Mouse (Mus musculus) cerebellum, adult 2 months (tissue): ENCODE data around the gene Dido1. TPM values are rescaled to one million over a fixed set of nuclear protein-coding genes. Genes with fewer than 3 reads are reported as not detected.

Source experiments
- DNase-seq, 2 experiments: peaks; one replicate each; pipeline ENCODE4 v3.0.0; 2021
- H3K27ac ChIP-seq: fragments of 200-500 bp; 2 replicates; pipeline ENCODE4 v1.5.1; 2012; ENCODE audit warnings: low read length, control low read depth, inconsistent platforms; ENCODE audit not compliant: insufficient read depth
- H3K27me3 ChIP-seq: fragments of 200-500 bp; 2 replicates; pipeline ENCODE4 v1.6.1; 2012; ENCODE audit warnings: inconsistent platforms, mild to moderate bottlenecking, low read length, moderate library complexity; ENCODE audit not compliant: control insufficient read depth, insufficient read depth
- H3K4me1 ChIP-seq: fragments of 200-500 bp; 2 replicates; pipeline ENCODE4 v1.6.1; 2011; ENCODE audit warnings: low read length; ENCODE audit not compliant: control insufficient read depth, insufficient read depth
- H3K4me3 ChIP-seq: fragments of 200-500 bp; replicated peaks from 2 replicates; pipeline ENCODE3; 2011; ENCODE audit warnings: mild to moderate bottlenecking, low read depth, low read length, control low read depth; ENCODE audit not compliant: insufficient read depth
- CTCF ChIP-seq: fragments of 200-500 bp; IDR thresholded peaks from 2 replicates; pipeline ENCODE4 v1.5.1; 2011; ENCODE audit warnings: low read depth, mild to moderate bottlenecking, control low read depth, low read length, moderate library complexity, borderline replicate concordance; ENCODE audit not compliant: insufficient read depth
- POLR2A ChIP-seq: fragments of 200-500 bp; IDR thresholded peaks from 2 replicates; pipeline ENCODE4 v1.6.1; 2011; ENCODE audit warnings: low read length, control low read depth, borderline replicate concordance; ENCODE audit not compliant: insufficient read depth
- WGBS: fragments of 180-500 bp; shearing (Covaris S2); methylation state at CpG from one replicate; pipeline ENCODE4 v1.1.7; 2018; 5-methylcytosine and 5-hydroxymethylcytosine counted together
- polyA plus RNA-seq: library from polyadenylated mRNA; depleted of rRNA; stranded (reverse); fragments of >200 nt; gene quantifications from 2 replicates; pipeline ENCODE4 v1.2.3, GENCODE M21; 2012

Dido1 gene
- polyA plus RNA-seq, 1 experiment: 36.2 TPM

DNA sequence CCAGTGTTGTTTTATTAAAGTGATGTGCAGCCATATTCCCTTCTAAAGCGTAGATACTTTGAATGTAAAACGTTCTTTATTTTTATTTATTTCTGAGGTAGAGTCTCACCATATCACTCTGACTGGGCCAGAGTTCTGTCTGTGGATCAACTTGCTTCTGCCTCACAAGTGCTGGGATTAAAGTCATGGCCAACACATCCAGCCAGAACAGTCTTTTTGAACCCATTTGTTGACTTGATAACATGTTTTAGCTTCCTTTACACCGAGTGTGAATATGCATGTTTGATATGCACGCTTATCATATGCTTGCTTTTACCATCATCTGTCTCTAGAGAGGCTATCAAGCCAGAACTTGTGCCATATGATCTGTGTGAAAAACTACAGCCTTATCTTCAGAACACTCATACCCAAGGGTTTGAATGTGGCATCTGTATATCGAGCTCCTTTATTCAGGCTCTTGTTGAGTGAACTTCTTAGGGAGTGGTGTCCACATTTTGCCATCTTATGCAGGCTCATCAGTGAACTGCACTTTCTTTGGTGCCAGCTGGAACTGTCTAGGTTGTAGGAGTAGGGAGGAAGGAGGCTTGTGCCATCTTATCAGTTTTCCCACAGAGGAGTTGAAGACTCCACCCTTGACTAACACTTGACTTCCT lies 2.4 kb upstream of the Dido1 start:
- no peak for DNase-seq
- Histone ChIP-seq H3K4me3 (no peak overlapping the region), H3K27me3 (no peaks in the 10 kb centered on the region), H3K4me1 (peaks cover 11% of the 10 kb centered on the region; the same call in 1 of the 2 replicates), H3K27ac (no peak overlapping the region)
- WGBS: 95% methylated on average over 5 of the region's 5 CpGs
- TF ChIP-seq CTCF (no peak), POLR2A (no peak)

DNA sequence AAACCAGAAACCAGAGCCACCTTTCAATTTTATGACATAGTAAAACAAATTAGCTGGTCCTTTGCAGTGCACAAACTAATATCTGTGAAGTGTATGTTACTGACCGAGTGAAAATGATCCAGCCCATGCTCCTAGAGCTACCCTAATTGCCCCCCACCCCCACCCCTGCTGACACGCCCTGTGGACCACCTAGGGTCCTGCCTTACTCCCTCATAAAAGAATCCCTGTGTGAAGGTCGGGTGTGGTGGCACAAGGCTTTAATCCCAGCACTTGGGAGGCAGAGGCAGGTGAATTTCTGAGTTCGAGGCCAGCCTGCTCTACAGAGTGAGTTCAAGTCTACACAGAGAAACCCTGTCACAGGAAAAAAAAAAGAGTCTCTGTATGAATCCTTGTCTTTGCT lies 1.7 kb upstream of the Dido1 start:
- Histone ChIP-seq H3K4me1 (peaks cover 11% of the 10 kb centered on the region; the same call in 1 of the 2 replicates), H3K27me3 (no peaks in the 10 kb centered on the region), H3K4me3 (no peak overlapping the region), H3K27ac (no peak overlapping the region)
- TF ChIP-seq POLR2A (no peak), CTCF (no peak)
- 45% methylated on average over 4 of the region's 4 CpGs for WGBS
- no peak for DNase-seq

GRCm38 (mm10) chr2:180710276-180711155 lies 717 bp upstream of the Dido1 start:
- 2% methylated on average over 64 of the region's 64 CpGs for WGBS
- no peak for TF ChIP-seq POLR2A
- peaks cover 11% of the 10 kb centered on the region; the same call in 1 of the 2 replicates for H3K4me1 ChIP-seq
- DNase-seq: no peak
- no peaks in the 10 kb centered on the region for H3K27me3 ChIP-seq
- peak overlapping the region; percentile 63 for H3K27ac ChIP-seq
- H3K4me3 ChIP-seq: peak overlapping the region; percentile 84

DNA sequence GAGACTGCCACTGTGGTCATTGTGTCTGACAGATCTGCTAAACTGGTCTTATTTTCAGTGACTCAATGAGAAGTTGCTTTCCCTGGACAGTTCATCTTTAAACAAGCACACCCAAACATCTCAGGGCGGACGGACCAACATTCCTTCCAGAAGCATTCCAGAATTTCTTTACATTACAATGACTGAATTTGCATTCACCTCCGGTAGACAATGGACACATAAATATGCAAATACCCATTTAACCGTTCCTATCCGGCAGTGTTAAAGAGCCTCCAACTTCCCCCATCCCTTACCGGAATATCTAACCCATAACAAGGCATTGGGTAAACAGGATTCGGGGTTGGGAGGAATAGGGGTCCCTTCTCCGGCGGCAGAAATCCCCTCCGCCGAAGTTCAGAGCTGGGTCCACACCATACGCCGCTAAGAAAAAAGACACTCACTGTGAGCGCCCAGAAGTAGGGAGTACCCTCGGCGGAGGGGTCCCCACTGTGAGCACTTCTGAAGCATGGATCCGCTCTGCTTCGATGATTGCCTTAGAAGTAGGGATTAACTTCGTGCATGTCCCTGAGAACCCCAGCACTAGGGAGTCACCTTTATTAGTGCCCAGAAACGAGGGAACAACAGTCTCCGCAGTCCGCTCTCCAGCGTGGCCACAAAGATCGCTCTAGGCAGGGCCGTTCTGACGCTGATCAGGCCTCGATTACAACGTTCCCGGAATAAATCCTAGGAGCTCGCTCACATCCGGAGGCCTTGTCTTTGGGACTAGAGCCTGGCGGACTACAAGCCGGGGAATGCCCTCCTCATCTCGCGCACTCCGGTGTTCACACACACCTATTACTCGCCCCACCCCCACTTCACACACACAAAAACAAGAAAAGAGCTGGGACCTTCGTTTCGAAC lies 526 bp downstream of the Dido1 start:
- TF ChIP-seq POLR2A (no peak), CTCF (no peak)
- Histone ChIP-seq H3K4me3 (peak overlapping the region; percentile 84), H3K4me1 (peaks cover 11% of the 10 kb centered on the region; the same call in 1 of the 2 replicates), H3K27ac (peak overlapping the region; percentile 67), H3K27me3 (no peaks in the 10 kb centered on the region)
- 1% methylated on average over 39 of the region's 39 CpGs for WGBS
- DNase-seq: no peak

DNA sequence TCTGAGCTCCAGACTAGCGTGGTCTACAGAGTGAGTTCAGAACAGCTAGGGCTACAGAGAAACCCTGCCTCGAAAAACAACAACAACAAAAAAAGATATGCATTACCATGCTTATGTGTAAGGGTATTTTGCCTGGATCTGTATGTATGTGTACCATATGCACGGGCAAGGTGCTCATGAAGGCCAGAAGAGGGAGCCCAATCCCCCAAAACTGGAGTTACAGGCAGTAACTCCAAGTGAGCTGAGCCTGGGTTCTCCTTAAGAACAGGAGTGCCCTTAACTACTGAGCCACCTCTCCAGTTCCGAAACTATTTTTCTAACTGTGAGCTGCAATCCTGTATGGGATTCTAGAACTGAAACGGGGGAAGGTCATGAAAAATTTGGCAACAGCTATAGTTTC lies 3.8 kb downstream of the Dido1 start:
- TF ChIP-seq CTCF: no peak
- no peak for TF ChIP-seq POLR2A
- Histone ChIP-seq H3K4me3 (no peak overlapping the region), H3K27me3 (no peaks in the 10 kb centered on the region), H3K4me1 (peaks cover 4% of the 10 kb centered on the region; the same call in 1 of the 2 replicates), H3K27ac (no peak overlapping the region)
- 94% methylated on average over 5 of the region's 5 CpGs for WGBS
- DNase-seq: no peak

GRCm38 (mm10) chr2:180705066-180705465 lies 4.7 kb downstream of the Dido1 start:
- 78% methylated on average over 3 of the region's 3 CpGs for WGBS
- H3K27ac ChIP-seq: no peak overlapping the region
- H3K4me3 ChIP-seq: no peak overlapping the region
- TF ChIP-seq POLR2A (no peak), CTCF (no peak)
- no peak for DNase-seq
- peaks cover 4% of the 10 kb centered on the region; the same call in 1 of the 2 replicates for H3K4me1 ChIP-seq
- H3K27me3 ChIP-seq: no peaks in the 10 kb centered on the region

- no peak for DNase-seq
- Histone ChIP-seq H3K27ac (no peak overlapping the region), H3K27me3 (no peaks in the 10 kb centered on the region), H3K4me3 (no peak overlapping the region), H3K4me1 (peaks cover 4% of the 10 kb centered on the region; the same call in 1 of the 2 replicates)
- WGBS: 77% methylated on average over 8 of the region's 8 CpGs
- TF ChIP-seq CTCF: no peak
- no peak for TF ChIP-seq POLR2A
These were observed 5.2 kb downstream of the Dido1 start for GRCm38 (mm10) chr2:180704591-180704990.
